Mouse (Mus musculus) kidney, embryonic 14.5 days (tissue): ENCODE data around the gene Dlg2. TPM values are rescaled to one million over a fixed set of nuclear protein-coding genes. Genes with fewer than 3 reads are reported as not detected.

ENCODE experiments used
- ATAC-seq: fragments of 200-750 bp; cut with Nextera tagmentation; 2 replicates; pipeline ENCODE4 v1.8.0; 2017; ENCODE audit warnings: moderate number of reproducible peaks, mild to moderate bottlenecking, moderate TSS enrichment, moderate library complexity; ENCODE audit not compliant: low FRiP score, low TSS enrichment
- H3K27ac ChIP-seq: fragments of 300-500 bp; sonication (generic); 2 replicates; pipeline ENCODE4 v1.5.1; 2014; ENCODE audit warnings: low read depth, mild to moderate bottlenecking, low read length, moderate library complexity, mixed read lengths
- H3K27me3 ChIP-seq: fragments of 300-500 bp; sonication (generic); 2 replicates; pipeline ENCODE4 v1.6.1; 2014; ENCODE audit warnings: mild to moderate bottlenecking, low read length; ENCODE audit not compliant: control insufficient read depth, insufficient read depth
- H3K36me3 ChIP-seq: fragments of 300-500 bp; sonication (generic); 2 replicates; pipeline ENCODE4 v1.6.1; 2014; ENCODE audit warnings: low read length, mixed read lengths; ENCODE audit not compliant: control insufficient read depth, insufficient read depth
- H3K4me1 ChIP-seq: fragments of 300-500 bp; sonication (generic); 2 replicates; pipeline ENCODE4 v1.6.1; 2014; ENCODE audit warnings: low read length, mixed read lengths; ENCODE audit not compliant: control insufficient read depth, insufficient read depth
- H3K4me2 ChIP-seq: fragments of 300-500 bp; sonication (generic); replicated peaks from 2 replicates; pipeline ENCODE4 v1.6.1; 2014; ENCODE audit warnings: low read depth, mild to moderate bottlenecking, low read length
- H3K4me3 ChIP-seq: fragments of 300-500 bp; sonication (generic); 2 replicates; pipeline ENCODE4 v1.5.1; 2014; ENCODE audit warnings: mild to moderate bottlenecking, low read length
- H3K9ac ChIP-seq: fragments of 300-500 bp; sonication (generic); 2 replicates; pipeline ENCODE4 v1.6.1; 2014; ENCODE audit warnings: low read depth, mild to moderate bottlenecking, low read length, moderate library complexity
- H3K9me3 ChIP-seq: fragments of 300-500 bp; sonication (generic); 2 replicates; pipeline ENCODE4 v1.6.1; 2016; ENCODE audit warnings: low read length; ENCODE audit not compliant: control insufficient read depth
- WGBS: fragments of 180-500 bp; shearing (Covaris S2); extraction: QIAGEN DNeasy Blood & Tissue Kit; methylation state at CpG from one replicate; pipeline ENCODE4 v1.1.7; 2014; 5-methylcytosine and 5-hydroxymethylcytosine counted together
- polyA plus RNA-seq: library from polyadenylated mRNA; unstranded; fragments of >200 nt; fragmentation: Nextera tagmentation; extraction: Ambion mirVana; gene quantifications from 2 replicates; pipeline ENCODE4 v1.2.1, GENCODE M21; 2014

Dlg2 gene
- polyA plus RNA-seq, 1 experiment from 2014 or later = 0.97 TPM

GRCm38 (mm10) chr7:90609764-90610163 is 133.3 kb downstream of the Dlg2 start:
- Histone ChIP-seq H3K27me3 (no peaks in the 10 kb centered on the region), H3K27ac (no peak overlapping the region), H3K9ac (no peak overlapping the region), H3K9me3 (no peaks in the 10 kb centered on the region), H3K4me2 (no peak overlapping the region), H3K4me3 (no peak overlapping the region), H3K4me1 (no peaks in the 10 kb centered on the region), H3K36me3 (no peaks in the 10 kb centered on the region)
- 74% methylated on average over 2 of the region's 2 CpGs for WGBS
- no peak for ATAC-seq

- H3K9ac ChIP-seq = no peak overlapping the region
- H3K36me3 ChIP-seq = no peaks in the 10 kb centered on the region
- no peak for ATAC-seq
- H3K9me3 ChIP-seq = no peaks in the 10 kb centered on the region
- WGBS = 88% methylated on average over 3 of the region's 3 CpGs
- H3K4me1 ChIP-seq = no peaks in the 10 kb centered on the region
- no peak overlapping the region for H3K4me3 ChIP-seq
- H3K27me3 ChIP-seq = no peaks in the 10 kb centered on the region
- H3K4me2 ChIP-seq = no peak overlapping the region
- no peak overlapping the region for H3K27ac ChIP-seq
Observed at GRCm38 (mm10) chr7:90630546-90630945, 154.1 kb downstream of the Dlg2 start.

GRCm38 (mm10) chr7:90649512-90649911 is 173.0 kb downstream of the Dlg2 start:
- Histone ChIP-seq H3K4me3 (no peak overlapping the region), H3K27me3 (no peaks in the 10 kb centered on the region), H3K4me2 (no peak overlapping the region), H3K36me3 (no peaks in the 10 kb centered on the region), H3K9me3 (no peaks in the 10 kb centered on the region), H3K9ac (no peak overlapping the region), H3K4me1 (no peaks in the 10 kb centered on the region), H3K27ac (no peak overlapping the region)
- ATAC-seq = peak; percentile 89; the same call in 1 of the 2 replicates
- 52% methylated on average over 1 of the region's 1 CpGs for WGBS

GRCm38 (mm10) chr7:90651128-90651527 is 174.7 kb downstream of the Dlg2 start:
- no peak overlapping the region for H3K27ac ChIP-seq
- H3K4me1 ChIP-seq = no peaks in the 10 kb centered on the region
- H3K9me3 ChIP-seq = no peaks in the 10 kb centered on the region
- H3K4me3 ChIP-seq = no peak overlapping the region
- H3K36me3 ChIP-seq = no peaks in the 10 kb centered on the region
- 53% methylated on average over 6 of the region's 6 CpGs for WGBS
- H3K9ac ChIP-seq = no peak overlapping the region
- H3K27me3 ChIP-seq = no peaks in the 10 kb centered on the region
- ATAC-seq = no peak
- no peak overlapping the region for H3K4me2 ChIP-seq

GRCm38 (mm10) chr7:90651611-90652010 is 175.1 kb downstream of the Dlg2 start:
- no peak for ATAC-seq
- no peak overlapping the region for H3K4me3 ChIP-seq
- H3K4me1 ChIP-seq = no peaks in the 10 kb centered on the region
- no peaks in the 10 kb centered on the region for H3K36me3 ChIP-seq
- no peak overlapping the region for H3K4me2 ChIP-seq
- H3K27ac ChIP-seq = no peak overlapping the region
- H3K9me3 ChIP-seq = no peaks in the 10 kb centered on the region
- WGBS = 94% methylated on average over 2 of the region's 2 CpGs
- H3K27me3 ChIP-seq = no peaks in the 10 kb centered on the region
- no peak overlapping the region for H3K9ac ChIP-seq

- 45% methylated on average over 3 of the region's 3 CpGs for WGBS
- Histone ChIP-seq H3K9me3 (no peaks in the 10 kb centered on the region), H3K27ac (no peak overlapping the region), H3K36me3 (no peaks in the 10 kb centered on the region), H3K9ac (no peak overlapping the region), H3K4me2 (no peak overlapping the region), H3K27me3 (no peaks in the 10 kb centered on the region), H3K4me1 (no peaks in the 10 kb centered on the region), H3K4me3 (no peak overlapping the region)
- 0 out of 2 replicates have a peak, but pooled peaks have one; percentile 35 for ATAC-seq
Observed at GRCm38 (mm10) chr7:90658593-90658992, 182.1 kb downstream of the Dlg2 start.

GRCm38 (mm10) chr7:90694050-90694449 is 217.6 kb downstream of the Dlg2 start:
- H3K27ac ChIP-seq = no peak overlapping the region
- H3K4me3 ChIP-seq = no peak overlapping the region
- no peak for ATAC-seq
- H3K4me1 ChIP-seq = no peaks in the 10 kb centered on the region
- H3K36me3 ChIP-seq = no peaks in the 10 kb centered on the region
- no peaks in the 10 kb centered on the region for H3K27me3 ChIP-seq
- H3K4me2 ChIP-seq = no peak overlapping the region
- no peaks in the 10 kb centered on the region for H3K9me3 ChIP-seq
- H3K9ac ChIP-seq = no peak overlapping the region

GRCm38 (mm10) chr7:90696181-90696950 is 219.9 kb downstream of the Dlg2 start:
- Histone ChIP-seq H3K36me3 (no peaks in the 10 kb centered on the region), H3K9me3 (no peaks in the 10 kb centered on the region), H3K4me2 (no peak overlapping the region), H3K4me3 (no peak overlapping the region), H3K9ac (no peak overlapping the region), H3K27ac (no peak overlapping the region), H3K4me1 (no peaks in the 10 kb centered on the region), H3K27me3 (no peaks in the 10 kb centered on the region)
- peak; percentile 82; the same call in 1 of the 2 replicates for ATAC-seq
- WGBS = 49% methylated on average over 7 of the region's 7 CpGs

- no peak overlapping the region for H3K4me3 ChIP-seq
- no peaks in the 10 kb centered on the region for H3K9me3 ChIP-seq
- H3K4me2 ChIP-seq = no peak overlapping the region; the same call in 1 of the 2 replicates
- peak; percentile 93 for ATAC-seq
- H3K27ac ChIP-seq = no peak overlapping the region
- 26% methylated on average over 7 of the region's 7 CpGs for whole genome bisulfite sequencing
- H3K27me3 ChIP-seq = no peaks in the 10 kb centered on the region
- no peaks in the 10 kb centered on the region for H3K36me3 ChIP-seq
- no peaks in the 10 kb centered on the region for H3K4me1 ChIP-seq
- H3K9ac ChIP-seq = no peak overlapping the region
Observed at GRCm38 (mm10) chr7:90703163-90703852, 226.8 kb downstream of the Dlg2 start.
